Mouse (Mus musculus): ENCODE data around the gene Zmynd11.
A peak's percentile ranks its signal among the peaks of the same experiment; 100 is the strongest.

Zmynd11 gene

DNA sequence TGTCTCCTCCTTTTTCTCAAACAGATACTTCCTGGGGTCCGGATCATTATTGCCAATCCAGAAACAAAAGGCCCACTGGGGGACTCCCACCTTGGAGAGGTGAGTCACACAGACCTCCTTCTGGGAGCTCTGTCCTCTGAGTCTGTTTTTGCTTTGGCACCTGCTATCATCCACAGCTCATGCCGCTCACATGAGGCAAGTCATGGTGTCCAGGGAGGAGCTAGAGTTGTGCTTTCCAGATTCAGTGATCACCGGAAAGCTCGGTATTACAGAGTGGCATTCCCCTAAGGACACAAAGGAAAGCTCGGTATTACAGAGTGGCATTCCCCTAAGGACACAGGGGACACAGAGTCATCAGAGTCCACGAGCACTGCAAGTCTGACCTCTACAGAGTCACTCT lies 108.5 kb downstream of the Zmynd11 start:
- no peak for DNase-seq (ENCODE audit: low read depth, low spot score)

DNA sequence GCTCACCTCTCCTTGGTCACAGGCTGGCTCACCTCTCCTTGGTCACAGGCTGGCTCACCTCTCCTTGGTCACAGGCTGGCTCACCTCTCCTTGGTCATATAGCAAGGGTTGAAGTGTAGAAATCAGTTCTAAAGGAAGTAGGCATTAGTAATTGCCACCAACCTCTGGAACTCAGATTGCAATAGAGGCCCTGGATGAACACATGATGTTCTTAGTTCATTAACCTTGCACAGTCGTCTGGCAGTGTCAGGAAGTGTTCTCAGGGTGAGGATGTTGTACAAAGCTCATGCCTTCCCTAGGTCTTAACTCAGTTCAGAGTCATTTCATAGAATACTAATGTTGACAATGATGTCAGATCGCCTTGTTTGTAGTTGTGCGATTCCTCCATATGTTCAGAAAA lies 112.1 kb downstream of the Zmynd11 start:
- DNase-seq (ENCODE audit: low read depth, low spot score), result no peak

DNA sequence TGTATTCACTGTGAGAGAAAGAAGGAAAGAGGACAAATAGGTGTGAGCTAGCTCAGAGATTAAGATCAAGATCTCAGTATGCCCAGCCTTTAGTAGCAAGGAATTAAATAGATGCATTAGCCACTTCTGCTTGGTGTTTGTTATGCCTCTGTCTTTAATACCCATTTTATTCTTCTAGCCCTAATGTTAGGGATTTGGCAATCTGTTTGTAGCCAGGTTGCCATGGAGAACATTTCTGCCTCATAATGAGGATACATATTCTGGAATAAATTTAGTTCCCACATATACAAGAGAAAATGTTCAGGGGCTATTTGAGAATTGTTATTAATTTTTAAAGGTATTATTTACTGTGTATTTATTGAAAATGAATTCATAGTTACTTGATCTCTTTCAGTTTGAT lies 114.5 kb downstream of the Zmynd11 start:
- no peak for DNase-seq (ENCODE audit: low read depth, low spot score)

DNA sequence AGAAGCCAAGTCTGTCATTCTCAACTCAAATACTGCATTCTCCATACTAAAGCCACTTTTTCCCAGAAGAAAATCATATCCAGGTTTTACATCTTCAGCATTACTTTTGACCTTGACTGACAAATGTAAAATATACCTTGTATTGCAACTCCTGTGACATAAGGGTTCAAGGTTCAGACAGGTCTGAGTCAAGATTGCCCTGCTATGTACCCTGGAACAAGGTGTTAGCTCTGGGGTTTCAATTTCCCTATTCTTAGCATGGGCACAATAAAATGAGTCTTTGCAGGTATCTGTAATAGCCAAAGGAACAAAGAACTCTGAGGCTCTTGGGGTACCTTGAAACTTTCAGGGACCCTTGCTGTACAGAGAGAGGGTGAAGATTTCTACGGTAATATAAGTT lies 115.2 kb downstream of the Zmynd11 start:
- DNase-seq (ENCODE audit: low read depth, low spot score), result no peak

DNA sequence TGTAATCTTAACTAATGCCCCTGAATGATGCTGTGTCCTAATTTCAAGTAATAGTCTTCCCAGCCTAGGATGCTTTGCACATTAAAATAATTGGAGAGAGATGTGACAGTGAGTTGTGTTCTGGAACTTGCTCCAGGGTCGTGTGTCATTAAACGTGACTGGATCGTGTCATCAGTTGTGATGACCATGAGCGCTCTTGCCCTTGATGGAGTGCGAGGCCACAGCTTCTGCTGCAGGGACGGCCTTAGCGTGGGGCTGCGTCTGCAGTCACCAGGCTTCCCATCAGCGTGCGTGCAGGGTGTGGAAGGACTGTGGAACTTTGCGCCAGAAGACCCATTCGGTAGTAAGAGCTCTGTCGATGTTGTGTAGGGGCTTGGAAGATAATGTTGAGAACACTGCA lies 116.4 kb downstream of the Zmynd11 start:
- DNase-seq (ENCODE audit: low read depth, low spot score), result no peak

DNA sequence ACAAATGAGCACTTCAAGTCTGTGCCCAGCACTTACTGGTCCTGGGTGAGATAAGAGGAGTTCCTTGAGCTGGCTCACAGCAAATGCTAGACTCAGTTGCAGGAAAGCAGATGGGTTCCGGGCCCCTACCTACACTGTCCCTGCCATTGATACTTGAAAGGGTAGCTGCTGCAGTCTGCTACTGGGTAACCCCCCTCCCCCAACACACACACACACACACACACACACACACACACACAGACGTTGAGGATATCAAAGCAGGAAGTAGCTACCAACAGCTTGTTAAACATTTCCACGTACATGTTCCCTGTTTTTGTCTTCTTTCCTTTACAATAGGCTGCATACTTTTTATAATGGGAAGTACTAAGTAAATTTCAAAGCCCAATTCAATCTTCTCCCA lies 127.2 kb downstream of the Zmynd11 start:
- DNase-seq (ENCODE audit: low read depth, low spot score), result no peak

DNA sequence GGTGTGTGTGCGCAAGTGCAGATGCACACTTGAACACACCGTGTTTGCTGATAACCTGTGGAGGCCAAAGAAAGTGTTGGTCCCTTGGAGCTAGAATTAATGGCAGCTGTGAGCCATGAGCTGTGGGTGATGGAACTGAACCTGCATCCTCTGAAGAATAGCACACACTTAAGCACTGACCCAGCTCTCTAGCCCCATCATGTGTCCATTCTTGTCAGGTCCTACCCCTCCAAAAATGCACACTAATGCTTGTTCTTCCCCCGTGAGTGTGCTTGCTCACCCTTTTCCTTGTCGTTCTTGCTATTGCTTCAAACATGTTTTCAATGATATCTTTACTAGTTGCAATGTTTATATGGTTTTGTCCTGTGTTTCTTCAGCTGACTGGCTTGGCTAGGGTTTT lies 128.6 kb downstream of the Zmynd11 start:
- DNase-seq (ENCODE audit: low read depth, low spot score), result peak; percentile 30

DNA sequence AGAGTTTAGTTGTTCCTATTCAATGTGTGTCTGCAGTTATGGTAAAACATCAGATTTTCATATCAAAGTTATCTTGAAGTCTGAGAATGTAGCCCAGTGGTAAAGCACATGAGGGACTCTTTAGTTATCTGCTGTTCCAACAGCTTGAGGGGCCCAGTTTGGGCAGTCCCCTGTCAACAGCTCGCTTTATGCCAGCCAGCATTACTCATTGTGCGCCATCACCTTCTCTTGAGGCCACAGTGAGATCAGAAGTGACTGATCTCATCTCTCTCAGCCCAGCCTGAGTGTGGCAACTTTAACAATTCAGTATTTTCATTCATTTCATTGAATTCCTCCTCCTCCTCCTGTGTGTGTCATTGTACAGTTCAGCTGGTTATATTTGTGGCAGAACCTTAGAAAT lies 129.2 kb downstream of the Zmynd11 start:
- DNase-seq (ENCODE audit: low read depth, low spot score), result no peak
